ENCODE assay signal across 28 mouse cellular contexts in genomic region chr1:131233527-131233926, GRCm38 (mm10). TPM values are rescaled to one million over a fixed set of nuclear protein-coding genes. Genes with fewer than 3 reads are reported as not detected.
A peak's percentile ranks its signal among the peaks of the same experiment; 100 is the strongest.
DNase-seq lines count a peak whose midpoint lies in the region; ATAC-seq lines count a peak whose summit lies in the region.
"Had no signal": no experiment of that assay in that cellular context is flagged by ENCODE, and none has a peak within 500 bp of the region (broad histone marks: within the 10 kb centered on the region; RNA-seq: fewer than 3 reads in every experiment).

No protein-coding gene starts in this region.

- ATAC-seq in heart, embryonic 12.5 days (ENCODE audit: insufficient number of reproducible peaks, low FRiP score): peak; percentile 56
- ATAC-seq in heart, embryonic 15.5 days (replicated peaks; ENCODE audit: insufficient number of reproducible peaks, insufficient read depth, low FRiP score, low read depth): peak; percentile 54
- ATAC-seq in hindbrain, embryonic 13.5 days (ENCODE audit: low FRiP score): no peak
- ATAC-seq: activated CD4-positive, CD25-positive, alpha-beta regulatory T cell, adult 4 months; CD4-positive, CD25-positive, alpha-beta regulatory T cell, adult 4 months; forebrain, embryonic 15.5 days; intestine, embryonic 15.5 days had no signal

- peak overlapping the region; percentile 70 for H3K9ac ChIP-seq in heart, embryonic 12.5 days
- H3K9ac ChIP-seq in heart, embryonic 15.5 days: peak overlapping the region; percentile 23
- H3K9ac ChIP-seq in hindbrain, embryonic 13.5 days: no peak overlapping the region
- H3K9ac ChIP-seq: embryonic facial prominence, embryonic 13.5 days; forebrain, embryonic 12.5 days; forebrain, embryonic 15.5 days; hindbrain, embryonic 12.5 days; intestine, embryonic 15.5 days; kidney, embryonic 15.5 days had no signal

- peak overlapping the region; percentile 89 for H3K27ac ChIP-seq in heart, embryonic 12.5 days (ENCODE audit: poor library complexity, severe bottlenecking)
- H3K27ac ChIP-seq in heart, embryonic 15.5 days: peak overlapping the region; percentile 67
- H3K27ac ChIP-seq in hindbrain, embryonic 13.5 days: peak overlapping the region; percentile 60; the same call in 1 of the 2 replicates
- H3K27ac ChIP-seq in hindbrain, embryonic 10.5 days: no peak overlapping the region
- H3K27ac ChIP-seq: embryonic facial prominence, embryonic 10.5 days; embryonic facial prominence, embryonic 13.5 days; forebrain, embryonic 12.5 days; forebrain, embryonic 15.5 days; hindbrain, embryonic 12.5 days; intestine, embryonic 15.5 days; kidney, embryonic 15.5 days had no signal

- H3K4me2 ChIP-seq in heart, embryonic 12.5 days: peak overlapping the region; percentile 68
- H3K4me2 ChIP-seq in heart, embryonic 15.5 days: peak overlapping the region; percentile 54
- no peak overlapping the region for H3K4me2 ChIP-seq in hindbrain, embryonic 13.5 days
- H3K4me2 ChIP-seq: embryonic facial prominence, embryonic 13.5 days; forebrain, embryonic 12.5 days; forebrain, embryonic 15.5 days; hindbrain, embryonic 12.5 days; intestine, embryonic 15.5 days; kidney, embryonic 15.5 days had no signal

- no peaks in the 10 kb centered on the region for H3K9me3 ChIP-seq in heart, embryonic 12.5 days (replicated peaks)
- no peaks in the 10 kb centered on the region for H3K9me3 ChIP-seq in heart, embryonic 15.5 days (replicated peaks)
- H3K9me3 ChIP-seq in hindbrain, embryonic 13.5 days: no peaks in the 10 kb centered on the region
- no peaks in the 10 kb centered on the region for H3K9me3 ChIP-seq in hindbrain, embryonic 10.5 days
- H3K9me3 ChIP-seq: embryonic facial prominence, embryonic 10.5 days; embryonic facial prominence, embryonic 13.5 days; forebrain, embryonic 12.5 days; forebrain, embryonic 15.5 days; hindbrain, embryonic 12.5 days; intestine, embryonic 15.5 days; kidney, embryonic 15.5 days had no signal

- 9% methylated on average over 12 of the region's 12 CpGs for WGBS in heart, embryonic 12.5 days
- WGBS in heart, embryonic 15.5 days: 21% methylated on average over 12 of the region's 12 CpGs
- WGBS in hindbrain, embryonic 13.5 days: 68% methylated on average over 12 of the region's 12 CpGs
- WGBS in hindbrain, embryonic 10.5 days: 71% methylated on average over 12 of the region's 12 CpGs

- no peak for DNase-seq in heart, postnatal 25 days (ENCODE audit: low spot score)
- DNase-seq in heart, adult 11 months: no peak
- no peak for DNase-seq in hindbrain, embryonic 10.5 days (ENCODE audit: low spot score)
- no peak for DNase-seq in right cerebral cortex, postnatal 25 days
- DNase-seq: adrenal gland, adult 8-10 months; adrenal gland, postnatal 25 days; cerebellum, adult 11-12 months; cerebellum, adult 8-10 months; cerebellum, postnatal 10 days; cerebellum, postnatal 36 days; embryo, embryonic 11 days; gastrocnemius, postnatal 25 days; heart, postnatal 36 days; kidney, adult 11 months; kidney, adult 8-10 months had no signal

- H3K27me3 ChIP-seq in heart, embryonic 12.5 days (replicated peaks): no peaks in the 10 kb centered on the region
- H3K27me3 ChIP-seq in heart, embryonic 15.5 days: no peaks in the 10 kb centered on the region
- H3K27me3 ChIP-seq in hindbrain, embryonic 13.5 days: no peaks in the 10 kb centered on the region
- no peaks in the 10 kb centered on the region for H3K27me3 ChIP-seq in hindbrain, embryonic 10.5 days (ENCODE audit: insufficient read depth, poor library complexity, severe bottlenecking)
- H3K27me3 ChIP-seq: forebrain, embryonic 12.5 days; forebrain, embryonic 15.5 days; hindbrain, embryonic 12.5 days; intestine, embryonic 15.5 days had no signal

- intact Hi-C loops in heart, postnatal 25 days (cut with DNase I): no loop called here

- peak overlapping the region; percentile 42 for H3K4me3 ChIP-seq in heart, embryonic 12.5 days
- H3K4me3 ChIP-seq in heart, embryonic 15.5 days: peak overlapping the region; percentile 32
- no peak overlapping the region for H3K4me3 ChIP-seq in hindbrain, embryonic 13.5 days
- H3K4me3 ChIP-seq in hindbrain, embryonic 10.5 days: no peak overlapping the region
- H3K4me3 ChIP-seq: embryonic facial prominence, embryonic 10.5 days; embryonic facial prominence, embryonic 13.5 days; erythroblast, embryonic 14.5 days; forebrain, embryonic 12.5 days; forebrain, embryonic 15.5 days; hindbrain, embryonic 12.5 days; intestine, embryonic 15.5 days; kidney, embryonic 15.5 days had no signal

- H3K4me1 ChIP-seq in heart, embryonic 12.5 days (replicated peaks): peaks cover 72% of the 10 kb centered on the region
- peaks cover 53% of the 10 kb centered on the region for H3K4me1 ChIP-seq in heart, embryonic 15.5 days (replicated peaks)
- H3K4me1 ChIP-seq in hindbrain, embryonic 13.5 days (replicated peaks): peaks cover 6% of the 10 kb centered on the region
- 0 out of 2 replicates have a peak, but pooled peaks cover 4% of the 10 kb centered on the region for H3K4me1 ChIP-seq in hindbrain, embryonic 10.5 days (replicated peaks)
- H3K4me1 ChIP-seq: forebrain, embryonic 12.5 days; forebrain, embryonic 15.5 days; intestine, embryonic 15.5 days had no signal

- H3K36me3 ChIP-seq in heart, embryonic 12.5 days: no peaks in the 10 kb centered on the region
- H3K36me3 ChIP-seq in heart, embryonic 15.5 days: no peaks in the 10 kb centered on the region
- no peaks in the 10 kb centered on the region for H3K36me3 ChIP-seq in hindbrain, embryonic 13.5 days
- H3K36me3 ChIP-seq in hindbrain, embryonic 10.5 days: no peaks in the 10 kb centered on the region
- H3K36me3 ChIP-seq: embryonic facial prominence, embryonic 10.5 days; embryonic facial prominence, embryonic 13.5 days; forebrain, embryonic 12.5 days; forebrain, embryonic 15.5 days; hindbrain, embryonic 12.5 days; intestine, embryonic 15.5 days; kidney, embryonic 15.5 days had no signal

RNA-seq across cellular contexts. Expression of gene Rassf5, which starts 11.5 kb away (rescaled TPM):
- 27.0 and 27.2 TPM in 2 replicates for polyA plus RNA-seq in heart, embryonic 12.5 days (2016; fragmentation: Nextera tagmentation; extraction: Ambion mirVana)
- 1 to 10 TPM; 1.6 to 2.3 TPM for total RNA-seq in heart, postnatal 25 days (2021)
- 11.0 and 16.0 TPM in 2 replicates for polyA plus RNA-seq in heart, embryonic 15.5 days (2015; fragmentation: Nextera tagmentation; extraction: Ambion mirVana)
- polyA plus RNA-seq in hindbrain, embryonic 13.5 days (2015; fragmentation: Nextera tagmentation; extraction: Ambion mirVana): 2.6 TPM in 2 replicates
- polyA plus RNA-seq in hindbrain, embryonic 10.5 days (2016; fragmentation: Nextera tagmentation; extraction: Ambion mirVana): 1.4 and 1.6 TPM in 2 replicates
- polyA plus RNA-seq: erythroblast, embryonic 14.5 days had no signal

RNA-seq across cellular contexts. Expression of gene Ikbke, which starts 45.9 kb away (rescaled TPM):
- polyA plus RNA-seq in heart, embryonic 12.5 days (2016; fragmentation: Nextera tagmentation; extraction: Ambion mirVana): 2.8 and 3.4 TPM in 2 replicates
- total RNA-seq in heart, postnatal 25 days (2021): 1 to 10 TPM; 1.4 to 1.7 TPM
- polyA plus RNA-seq in heart, embryonic 15.5 days (2015; fragmentation: Nextera tagmentation; extraction: Ambion mirVana): 2.4 and 4.8 TPM in 2 replicates
- 0.66 and 0.92 TPM in 2 replicates for polyA plus RNA-seq in hindbrain, embryonic 13.5 days (2015; fragmentation: Nextera tagmentation; extraction: Ambion mirVana)
- polyA plus RNA-seq in hindbrain, embryonic 10.5 days (2016; fragmentation: Nextera tagmentation; extraction: Ambion mirVana): 1.0 and 1.5 TPM in 2 replicates
- polyA plus RNA-seq: erythroblast, embryonic 14.5 days had no signal

Comparison
In these comparisons a context has a peak if more than half of its experiments do, and no peak if none do; other contexts are left out.
1. H3K4me3 ChIP-seq: peak in heart, embryonic 12.5 days (single experiment) and heart, embryonic 15.5 days (single experiment); none in hindbrain, embryonic 13.5 days (single experiment) and hindbrain, embryonic 10.5 days (single experiment).